Mouse (Mus musculus) left cerebral cortex, adult 11 months (tissue): Measurements from ENCODE around the gene Glmn.

Source experiments
- DNase-seq: peaks from one replicate; pipeline ENCODE4 v3.0.0; 2022; ENCODE audit warnings: low spot score

Gene Glmn

GRCm38 (mm10) chr5:107597301-107598077, at the start of gene Glmn, which contains the start of gene Rpap2:
Glmn (minus strand) TSS chr5:107597888.
Rpap2 (plus strand) TSS chr5:107597373.
- peak; percentile 78 for DNase-seq

DNA sequence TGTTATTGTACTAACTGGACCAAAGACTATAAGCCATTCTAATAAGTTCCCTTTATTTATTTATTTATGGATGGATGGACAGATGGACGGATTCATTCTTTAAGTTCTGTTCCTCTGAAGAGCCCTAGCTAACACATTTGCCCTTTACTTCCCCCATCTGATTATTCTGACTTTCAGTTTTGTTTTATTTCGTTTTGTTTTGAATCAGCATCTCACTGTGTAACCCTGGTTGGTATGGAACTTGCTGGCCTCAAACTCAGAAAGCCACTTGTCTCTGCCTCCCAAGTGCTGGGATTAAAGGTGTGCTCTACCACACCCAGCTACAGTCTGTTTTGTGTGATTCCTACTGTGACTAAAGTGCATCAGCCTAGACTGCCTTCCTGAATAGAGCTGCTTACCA, 48.2 kb upstream of the Glmn start:
- DNase-seq: no peak

GRCm38 (mm10) chr5:107644595-107644994, 46.9 kb upstream of the Glmn start:
- no peak for DNase-seq

- DNase-seq: peak; percentile 3
Observed at GRCm38 (mm10) chr5:107638366-107638765, 40.7 kb upstream of the Glmn start.

DNA sequence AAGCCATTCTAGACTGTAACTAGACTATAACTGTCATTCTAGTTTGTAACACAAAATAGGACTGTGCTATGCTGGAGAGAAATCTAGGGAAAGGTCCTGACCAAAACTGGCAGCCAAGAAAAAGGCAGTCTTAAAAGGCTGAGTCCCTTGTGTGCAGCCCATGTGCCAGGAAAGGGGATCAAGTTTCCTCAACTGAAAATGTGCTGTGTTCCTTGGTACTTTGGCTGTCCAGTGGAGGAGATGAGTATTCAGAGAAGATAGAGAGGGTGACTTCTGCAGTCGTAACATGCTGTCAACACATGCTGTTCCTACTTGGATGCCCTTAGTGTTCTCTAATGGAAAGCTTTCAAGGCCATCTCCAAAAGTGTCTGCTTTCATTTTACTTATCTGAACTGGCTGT, 39.4 kb upstream of the Glmn start:
- no peak for DNase-seq

GRCm38 (mm10) chr5:107633651-107634050, 36.0 kb upstream of the Glmn start:
- no peak for DNase-seq

GRCm38 (mm10) chr5:107621327-107621726, 23.6 kb upstream of the Glmn start:
- DNase-seq: no peak

- DNase-seq: no peak
Observed at GRCm38 (mm10) chr5:107617986-107618385, 20.3 kb upstream of the Glmn start.

- DNase-seq: peak; percentile 46
Observed at GRCm38 (mm10) chr5:107611224-107611623, 13.5 kb upstream of the Glmn start.

DNA sequence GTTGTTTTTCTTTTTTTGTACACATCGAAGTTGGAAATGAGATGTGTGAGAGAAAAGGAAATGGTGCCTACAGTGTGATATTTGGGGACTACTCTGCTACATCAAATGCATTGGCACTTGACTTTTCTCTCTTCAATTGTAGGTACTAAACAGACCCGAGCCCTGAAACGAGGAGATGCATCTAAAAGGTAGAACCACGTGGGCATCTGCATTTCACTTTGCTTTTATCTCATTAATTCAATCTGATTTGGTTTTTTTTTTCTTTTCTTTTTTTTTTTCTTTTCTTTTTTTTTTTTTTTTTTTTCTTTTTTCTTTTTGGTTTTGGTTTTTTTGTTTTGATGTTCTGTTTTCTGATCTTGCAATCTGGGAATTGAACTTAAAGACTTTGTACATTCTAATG, 692 bp upstream of the Glmn start:
- no peak for DNase-seq

DNA sequence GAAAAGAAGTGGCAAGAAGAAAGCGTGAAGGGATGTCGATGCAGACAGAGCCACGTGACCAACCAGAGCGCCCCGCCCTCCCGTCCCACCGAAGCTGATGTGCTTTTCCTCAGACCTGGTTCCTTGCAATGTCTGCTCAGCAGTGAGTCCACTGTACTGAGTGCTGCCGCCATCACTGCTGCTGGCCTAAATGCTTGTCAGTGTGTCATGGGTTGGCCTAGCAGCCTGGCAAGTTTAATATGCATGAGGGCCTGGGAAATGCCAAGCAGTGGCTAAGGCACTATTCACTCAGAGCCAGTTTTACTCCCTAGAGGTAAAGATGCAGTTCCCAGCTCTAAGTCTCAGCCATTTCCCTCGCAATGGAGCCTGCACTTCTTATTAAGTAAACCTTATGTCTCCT, 28.5 kb downstream of the Glmn start:
- no peak for DNase-seq

DNA sequence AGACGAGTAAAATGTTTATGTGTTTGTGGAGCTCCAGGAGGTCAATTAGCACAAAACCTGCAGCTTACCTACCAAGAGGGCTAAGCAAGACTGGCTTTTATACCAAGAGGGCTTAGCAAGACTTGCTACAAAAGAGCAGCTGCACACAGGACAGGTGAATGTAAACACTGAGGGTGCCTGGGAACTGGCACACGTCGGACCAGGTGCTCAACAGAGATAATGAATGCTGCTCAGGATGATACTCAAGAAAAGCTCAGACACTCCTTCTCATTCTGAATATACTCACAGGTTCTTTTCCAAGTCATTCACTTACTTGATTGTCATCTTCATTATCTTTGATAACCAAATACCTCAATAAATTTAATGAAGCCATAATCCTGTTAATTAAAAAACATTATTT, 40.7 kb downstream of the Glmn start:
- DNase-seq: no peak

GRCm38 (mm10) chr5:107554336-107554735, 43.4 kb downstream of the Glmn start:
- no peak for DNase-seq

GRCm38 (mm10) chr5:107548444-107548843, 49.2 kb downstream of the Glmn start:
- no peak for DNase-seq

DNA sequence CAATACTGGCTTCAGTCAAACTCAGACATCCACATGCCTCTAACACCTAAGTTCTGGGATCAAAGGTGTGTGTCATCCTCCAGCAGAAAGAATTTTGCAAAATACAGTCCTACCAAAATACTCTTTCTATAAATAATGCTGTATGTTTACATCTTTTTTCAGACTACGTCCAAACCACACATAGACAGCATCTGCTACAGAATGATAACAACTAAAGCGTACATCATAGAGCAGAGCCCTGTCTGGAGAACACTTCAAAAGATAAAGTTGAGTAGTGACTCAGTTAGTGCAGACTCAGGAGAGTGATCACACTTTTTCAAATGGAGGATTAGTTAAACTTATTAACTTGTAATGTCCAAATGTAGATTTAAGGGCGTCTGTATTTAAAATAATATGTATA, 49.7 kb downstream of the Glmn start:
- DNase-seq: no peak

DNA sequence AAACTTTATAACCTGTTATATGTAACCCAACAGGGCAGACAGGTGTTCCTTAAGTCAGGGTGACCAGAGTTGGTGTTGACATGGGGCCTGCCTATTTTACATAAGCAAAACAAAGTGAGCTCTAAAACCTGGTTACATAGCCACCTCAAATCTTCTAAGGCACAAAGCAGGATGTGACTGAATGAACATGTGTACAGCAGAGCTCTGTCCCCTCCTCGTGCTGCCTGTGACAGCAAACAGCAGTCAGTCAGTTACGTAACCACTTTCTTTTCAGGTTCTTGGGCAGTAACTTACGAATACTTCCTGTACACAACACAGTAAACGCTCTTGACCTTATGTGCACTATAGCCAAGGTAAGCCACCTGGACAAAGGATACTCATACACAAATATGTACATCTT, 51.8 kb downstream of the Glmn start:
- DNase-seq: no peak

GRCm38 (mm10) chr5:107541696-107542095, 56.0 kb downstream of the Glmn start:
- no peak for DNase-seq

DNA sequence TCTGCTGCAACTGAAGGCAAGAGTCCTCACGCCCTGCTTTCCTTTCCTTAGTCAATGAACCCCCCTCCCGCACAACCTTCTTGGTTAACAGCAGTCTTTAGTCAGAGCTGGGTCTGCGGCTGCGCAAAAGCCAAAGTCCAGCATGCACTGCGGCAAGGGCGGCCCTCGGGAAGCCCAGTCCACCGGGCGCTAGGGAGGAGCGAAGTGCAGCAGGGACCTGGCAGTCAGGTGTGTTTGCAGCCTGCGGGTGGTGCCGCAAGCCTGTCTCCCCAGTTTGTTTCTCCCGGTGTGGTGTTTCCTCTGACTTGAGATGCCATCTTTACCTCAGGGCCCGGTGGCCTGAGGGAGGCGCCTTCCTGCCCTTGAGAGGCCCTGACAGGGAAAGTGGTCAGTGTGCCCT, 63.1 kb downstream of the Glmn start, which contains the start of gene 1700028K03Rik:
Gene 1700028K03Rik, plus strand, starts transcription at position 129 of the 400 bp plus-strand sequence.
- no peak for DNase-seq

DNA sequence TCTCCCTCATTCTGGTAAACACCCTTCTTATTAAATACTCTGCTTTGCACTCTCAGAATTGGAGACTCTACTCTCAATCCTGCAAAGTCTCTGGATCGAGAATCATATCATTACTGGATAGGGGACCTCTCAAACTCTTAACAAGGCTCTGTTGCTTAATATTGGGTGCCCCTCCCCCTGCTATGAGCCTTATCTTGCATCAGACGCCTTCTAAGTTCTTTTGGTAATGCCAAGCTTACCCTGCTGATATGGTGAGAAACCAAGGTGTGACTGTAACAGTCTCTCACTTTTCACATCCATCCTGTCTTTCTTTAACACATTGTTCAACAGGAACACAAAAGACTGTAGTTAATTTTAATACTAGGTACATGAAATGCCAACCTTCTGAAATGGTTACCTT, 64.1 kb downstream of the Glmn start:
- no peak for DNase-seq

DNA sequence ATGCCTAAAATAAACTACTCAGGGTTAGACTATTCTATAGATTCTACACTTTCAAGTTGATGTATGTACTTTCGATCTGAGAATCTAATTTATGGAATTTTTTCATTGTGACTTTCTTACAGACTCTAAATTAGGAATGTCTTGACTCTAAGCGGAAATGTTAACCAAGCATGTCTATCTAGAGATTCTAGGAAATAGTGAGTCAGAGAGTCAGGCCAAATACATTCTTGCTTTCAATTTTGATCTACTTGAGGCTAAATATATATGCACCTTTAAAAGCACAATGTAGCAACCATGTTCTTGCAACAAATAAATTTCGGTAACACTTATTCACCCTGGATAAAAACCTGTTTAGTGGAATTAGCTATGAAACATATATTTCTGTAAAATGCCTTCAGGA, 68.8 kb downstream of the Glmn start:
- no peak for DNase-seq

- DNase-seq: peak; percentile 53
Observed at GRCm38 (mm10) chr5:107524281-107524680, 73.4 kb downstream of the Glmn start.

DNA sequence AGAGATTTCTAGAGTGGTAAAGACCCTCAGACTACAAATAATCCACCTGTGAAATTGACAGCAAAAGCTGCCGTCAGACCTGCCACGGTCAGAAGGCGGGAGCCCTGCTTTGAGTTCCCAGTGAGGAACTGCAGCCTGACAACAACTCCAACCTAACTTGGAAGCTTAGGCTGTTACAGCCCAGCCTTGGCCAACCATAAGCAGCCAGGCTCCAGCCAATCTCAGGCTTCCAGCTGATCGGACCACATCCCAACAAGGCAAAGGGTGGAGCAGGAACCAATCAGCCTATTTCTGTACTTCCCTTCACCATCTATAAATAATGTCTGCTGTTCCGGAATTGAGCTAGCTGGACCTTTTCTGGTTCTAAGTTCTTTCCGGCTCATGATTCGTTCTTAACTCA, 75.8 kb downstream of the Glmn start:
- peak; percentile 62 for DNase-seq

GRCm38 (mm10) chr5:107521386-107521785, 76.3 kb downstream of the Glmn start:
- no peak for DNase-seq

DNA sequence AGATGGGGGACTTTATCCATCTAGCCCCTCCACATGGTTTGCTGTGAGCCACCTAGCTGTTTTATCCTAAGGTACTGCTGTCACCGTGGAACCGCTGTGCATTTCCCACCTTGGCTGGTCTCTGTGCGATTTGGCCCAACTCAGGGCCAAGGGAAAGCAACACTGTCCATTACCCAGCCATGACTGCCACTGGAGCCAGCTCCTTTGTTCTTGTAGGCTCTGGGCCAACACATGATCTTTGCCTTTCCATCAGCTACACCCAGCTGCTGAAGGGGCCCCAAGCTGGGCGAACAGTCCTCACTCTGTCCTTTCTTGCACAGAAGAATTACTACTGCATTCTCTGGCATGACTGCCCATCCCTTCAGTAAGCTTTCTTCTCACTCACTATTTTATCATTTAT, 79.1 kb downstream of the Glmn start:
- no peak for DNase-seq
